Comparison of ENCODE assay signal across 8 mouse cellular contexts in the genomic region with DNA sequence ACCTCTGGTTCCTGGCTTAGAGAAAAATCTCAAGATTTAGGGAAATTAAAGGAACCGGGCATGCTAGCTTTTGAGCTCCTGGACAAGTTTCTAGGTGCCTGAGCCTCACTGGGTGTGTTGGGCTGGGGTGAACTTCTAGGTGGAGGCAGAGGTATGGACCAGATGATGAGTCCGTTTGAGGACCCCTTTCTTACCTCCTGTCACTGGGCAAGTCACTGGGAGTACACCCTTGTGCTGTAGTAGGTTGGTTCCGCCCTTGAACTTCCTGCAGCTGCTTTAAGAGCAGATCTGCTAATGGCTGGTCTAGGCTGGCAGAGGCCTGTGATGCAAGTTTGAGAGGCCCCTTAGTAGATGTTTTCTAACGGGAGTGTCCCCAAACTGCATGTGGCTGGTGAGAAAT. TPM values are rescaled to one million over a fixed set of nuclear protein-coding genes. Genes with fewer than 3 reads are reported as not detected.
DNase-seq lines count a peak whose midpoint lies in the region; ATAC-seq and TF ChIP-seq lines count a peak whose summit lies in the region.

No protein-coding gene starts in this region.

- in situ Hi-C loops in ES-E14 (cut with MboI; ENCODE audit: low sequenced_read_pairs in 2 of 2, unreplicated experiment in 2 of 2): no loop called here

- H3K4me3 ChIP-seq in ES-E14 (ENCODE audit: insufficient read depth in 1 of 2, low read depth in 1 of 2, low read length in 2 of 2, poor library complexity in 1 of 2, severe bottlenecking in 1 of 2): peak overlapping the region; percentile 87
- H3K4me3 ChIP-seq in heart, embryonic 14.5 days (ENCODE audit: control insufficient read depth in 1 of 2, insufficient read depth in 1 of 2, low read depth in 1 of 2, low read length in 2 of 2): peak overlapping the region; percentile 61 to 71

- WGBS in heart, embryonic 14.5 days: 38% methylated on average over 4 of the region's 4 CpGs

- H3K27me3 ChIP-seq in heart, embryonic 14.5 days (ENCODE audit: control insufficient read depth, insufficient read depth, low read length): no peaks in the 10 kb centered on the region; the same call in 1 of the 2 replicates

- peak overlapping the region; percentile 75; the same call in 1 of the 2 replicates for H3K9ac ChIP-seq in ES-E14 (ENCODE audit: insufficient read depth, low read depth, low read length, poor library complexity, severe bottlenecking)
- H3K9ac ChIP-seq in heart, embryonic 14.5 days (ENCODE audit: low read length): peak overlapping the region; percentile 86

- H3K36me3 ChIP-seq in ES-E14 (ENCODE audit: control insufficient read depth, insufficient read depth, low read length, poor library complexity, severe bottlenecking): peaks cover under 1% of the 10 kb centered on the region; the same call in 1 of the 2 replicates
- H3K36me3 ChIP-seq in heart, embryonic 14.5 days (ENCODE audit: control insufficient read depth, insufficient read depth, low read length): no peaks in the 10 kb centered on the region

- peak overlapping the region; percentile 96 for H3K4me2 ChIP-seq in heart, embryonic 14.5 days (ENCODE audit: low read length)

- H3K9me3 ChIP-seq in ES-E14 (ENCODE audit: control insufficient read depth, insufficient read depth, low read depth, low read length): no peaks in the 10 kb centered on the region
- H3K9me3 ChIP-seq in heart, embryonic 14.5 days (ENCODE audit: control insufficient read depth, low read length): no peaks in the 10 kb centered on the region

- no peak overlapping the region for H3K27ac ChIP-seq in ES-E14 (ENCODE audit: insufficient read depth, low read depth, low read length, poor library complexity, severe bottlenecking)
- no peak overlapping the region for H3K27ac ChIP-seq in heart, embryonic 14.5 days (replicated peaks in 1 of 2; ENCODE audit: control insufficient read depth in 1 of 2, insufficient read depth in 1 of 2, low read depth in 2 of 2, low read length in 2 of 2)

- no peak for DNase-seq in ES-E14 (ENCODE audit: low read depth, low spot score)
- DNase-seq in c-Kit-positive CD71-negative TER-119-negative erythroid progenitor cells, embryonic 14.5 days (ENCODE audit: low read depth): peak; percentile 32
- peak; percentile 49 for DNase-seq in kidney, postnatal 10 days
- peak; percentile 54 to 56 for DNase-seq in lung, postnatal 4 days
- peak; percentile 66 to 84 for DNase-seq in spleen, postnatal 4 days (ENCODE audit: low spot score in 2 of 2)
- DNase-seq in embryo, embryonic 11 days: no peak
- no peak for DNase-seq in gastrocnemius, postnatal 25 days

- no peak for ATAC-seq in heart, embryonic 14.5 days (ENCODE audit: insufficient number of reproducible peaks, insufficient read depth, low FRiP score, low read depth)

- H3K4me1 ChIP-seq in ES-E14 (ENCODE audit: control insufficient read depth in 2 of 2, insufficient read depth in 2 of 2, low read length in 2 of 2, poor library complexity in 1 of 2): peaks cover 3 to 6% of the 10 kb centered on the region in 2 experiments; a peak in 1 of 4 replicates
- peaks cover 20 to 37% of the 10 kb centered on the region in 2 experiments for H3K4me1 ChIP-seq in heart, embryonic 14.5 days (ENCODE audit: control insufficient read depth in 2 of 2, insufficient read depth in 2 of 2, low read length in 2 of 2)

TF ChIP-seq in ES-E14, 5 proteins besides CTCF, POLR2A, EP300 and RAD21:
- TF ChIP-seq HCFC1 (IDR thresholded peaks at IDR 0.05; ENCODE audit: borderline replicate concordance, insufficient read depth, low read length): no peak
- no peak for TF ChIP-seq ZC3H11A (IDR thresholded peaks at IDR 0.05; ENCODE audit: borderline replicate concordance, low read depth, low read length)
- no peak for TF ChIP-seq CHD2 (IDR thresholded peaks at IDR 0.05; ENCODE audit: low read depth, low read length)
- no peak for TF ChIP-seq ZNF384 (IDR thresholded peaks at IDR 0.05; ENCODE audit: low read depth, low read length)

RNA-seq across cellular contexts. Expression of gene Ampd3, which starts 1.1 kb away (rescaled TPM):
- total RNA-seq in ES-E14 (2012; rRNA removed): 2.4 and 5.3 TPM in 2 replicates
- polyA plus RNA-seq in heart, embryonic 14.5 days (2014; fragmentation: Nextera tagmentation; extraction: Ambion mirVana): 5.8 and 7.9 TPM in 2 replicates
- total RNA-seq in gastrocnemius, postnatal 25 days (2021): 1 to 10 TPM; 3.9 to 9.1 TPM

Comparison
In these comparisons a context has a peak if more than half of its experiments do, and no peak if none do; other contexts are left out.
1. DNase-seq: peak in c-Kit-positive CD71-negative TER-119-negative erythroid progenitor cells, embryonic 14.5 days (single experiment), kidney, postnatal 10 days (single experiment), lung, postnatal 4 days (2 of 2) and spleen, postnatal 4 days (2 of 2); none in ES-E14 (single experiment), embryo, embryonic 11 days (single experiment) and gastrocnemius, postnatal 25 days (single experiment).